Mouse (Mus musculus) testis, adult 2 months (tissue): ENCODE results near the gene Rin3.

Experiments used
- CTCF ChIP-seq: fragments of 200-500 bp; IDR thresholded peaks from 2 replicates; pipeline ENCODE4 v1.5.1; 2012; ENCODE audit warnings: low read depth, mild to moderate bottlenecking, inconsistent platforms, low read length, moderate library complexity; ENCODE audit not compliant: control insufficient read depth, insufficient read depth, insufficient replicate concordance
- POLR2A ChIP-seq: fragments of 200-500 bp; IDR thresholded peaks from 2 replicates; pipeline ENCODE4 v1.6.1; 2012; ENCODE audit warnings: low read depth, mild to moderate bottlenecking, inconsistent platforms, low read length, moderate library complexity; ENCODE audit not compliant: control insufficient read depth

DNA sequence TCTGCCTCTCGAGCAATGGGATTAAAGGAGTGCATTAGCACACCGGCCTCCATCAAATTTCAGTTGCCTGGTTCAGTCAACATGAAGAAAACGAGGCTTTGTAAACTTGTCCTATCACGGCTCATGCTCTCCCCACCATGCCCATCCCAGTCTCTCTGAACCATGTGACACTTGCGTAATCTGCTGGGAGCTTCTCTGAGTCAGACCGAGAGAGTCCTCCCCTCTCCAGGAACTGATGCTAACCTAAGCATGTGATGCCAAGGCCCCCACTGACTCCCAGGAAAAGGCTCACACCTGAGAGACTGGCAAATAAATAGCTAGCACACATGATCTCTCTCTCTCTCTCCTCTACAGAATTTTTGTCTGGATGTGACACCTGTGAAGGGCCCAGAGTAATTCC, 134.9 kb downstream of the Rin3 start:
- no peak for TF ChIP-seq CTCF
- TF ChIP-seq POLR2A: no peak
